Mouse (Mus musculus) adrenal gland, adult (tissue): ENCODE data around the gene Frat1.
A peak's percentile ranks its signal among the peaks of the same experiment; 100 is the strongest.

Experiments used
- DNase-seq, 2 experiments: peaks; one replicate each; pipeline ENCODE4 v3.0.0; 2022 to 2023; ENCODE audit warnings: low spot score in 1 of 2; ENCODE audit not compliant: inconsistent age in 2 of 2

Frat1 gene

DNA sequence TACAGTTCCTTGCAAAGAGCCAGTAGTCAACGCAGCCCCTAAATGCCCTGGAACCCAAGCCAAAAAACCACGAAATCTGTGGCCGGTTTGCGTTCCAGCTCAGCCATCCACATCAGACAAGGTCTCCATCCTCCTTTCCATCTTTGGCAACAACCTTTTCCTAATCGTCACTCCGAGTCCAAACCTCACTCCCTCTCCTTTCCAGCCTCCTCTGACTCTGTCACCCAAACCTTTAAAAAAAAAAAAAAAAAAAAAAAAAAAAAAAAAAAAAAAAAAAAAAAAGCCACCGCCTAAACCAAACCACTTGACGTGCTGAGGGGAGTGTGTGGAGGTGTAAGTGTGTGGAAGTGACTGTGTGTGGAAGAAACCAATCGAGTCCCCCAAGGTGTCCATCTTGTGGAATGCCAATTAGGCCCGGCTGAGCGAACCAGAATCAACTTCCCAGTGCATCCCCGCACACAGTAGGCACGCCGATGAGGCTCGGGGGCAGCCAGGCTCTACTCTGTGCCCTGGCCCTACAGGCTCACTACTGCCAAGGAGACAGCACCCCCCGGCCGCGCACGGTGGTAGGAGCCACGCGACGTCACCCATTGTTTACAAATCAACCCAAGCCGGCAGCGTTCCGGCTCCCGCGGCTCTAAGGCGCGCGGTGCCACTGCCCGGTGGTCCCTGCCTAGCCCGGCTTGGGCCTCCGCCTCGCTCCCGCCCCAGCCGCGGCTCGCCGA lies at the start of gene Frat1:
Frat1 (plus strand) TSS at position 590 of the 725 bp plus-strand sequence.
- peak; percentile 89 to 98 for DNase-seq

DNA sequence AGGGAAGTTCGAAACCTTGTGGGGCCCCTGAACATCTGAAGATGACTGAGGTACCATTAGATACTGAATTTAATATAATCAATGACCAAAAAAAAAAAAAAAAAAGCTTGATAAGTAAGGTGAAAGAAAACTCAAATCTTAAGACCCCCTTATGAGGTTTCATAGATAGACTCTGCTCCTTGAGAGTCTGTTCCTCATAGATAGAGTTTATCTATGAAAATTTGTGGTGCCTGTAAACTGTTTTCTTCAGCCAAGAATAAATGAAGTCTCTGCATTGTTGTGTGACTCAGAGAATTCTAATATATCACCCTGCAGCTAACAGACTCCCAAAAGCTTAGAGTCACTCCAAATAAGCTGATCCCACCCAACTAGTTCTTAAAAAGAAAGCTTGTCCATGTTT lies 42.9 kb upstream of the Frat1 start:
- DNase-seq: no peak

DNA sequence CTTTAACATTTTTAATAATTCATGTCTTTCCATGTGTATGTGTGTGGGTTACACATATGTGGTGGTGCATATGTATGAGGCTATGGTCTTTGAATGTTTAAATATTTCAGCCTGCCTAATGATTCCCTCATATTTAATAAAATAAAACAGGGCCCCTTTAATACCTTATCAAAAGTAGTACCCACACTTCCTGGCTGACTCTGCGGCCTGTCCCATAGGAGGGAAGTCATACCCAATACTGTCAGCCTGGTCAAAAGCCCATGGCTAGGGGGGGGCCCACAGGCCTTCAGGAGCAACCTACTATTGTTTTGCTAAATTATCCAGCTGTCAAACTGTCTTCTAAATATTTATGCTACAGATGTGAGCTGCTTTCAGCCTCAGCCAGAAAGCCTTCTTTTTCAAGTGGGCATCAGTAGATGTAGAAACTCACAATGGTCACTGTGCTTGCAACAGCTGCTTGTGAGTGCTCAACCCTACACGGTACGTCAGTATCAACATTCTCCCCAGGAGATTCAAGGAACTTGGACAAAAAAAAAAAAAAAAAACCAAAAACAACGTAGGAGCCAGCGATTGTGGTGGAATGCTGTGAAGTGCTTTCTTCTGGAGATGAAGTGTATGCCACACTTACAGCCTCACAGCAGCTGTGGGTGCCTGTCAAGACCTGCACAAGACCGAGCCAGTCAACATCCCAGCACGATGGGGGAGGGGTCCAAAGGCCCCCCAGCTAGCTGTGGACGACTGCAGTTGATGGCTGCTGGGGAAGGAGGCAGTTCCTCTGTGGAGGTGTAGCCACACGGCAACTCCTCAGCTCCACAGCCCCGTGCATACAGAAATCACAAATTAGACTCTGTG lies 40.4 kb upstream of the Frat1 start:
- no peak for DNase-seq

DNA sequence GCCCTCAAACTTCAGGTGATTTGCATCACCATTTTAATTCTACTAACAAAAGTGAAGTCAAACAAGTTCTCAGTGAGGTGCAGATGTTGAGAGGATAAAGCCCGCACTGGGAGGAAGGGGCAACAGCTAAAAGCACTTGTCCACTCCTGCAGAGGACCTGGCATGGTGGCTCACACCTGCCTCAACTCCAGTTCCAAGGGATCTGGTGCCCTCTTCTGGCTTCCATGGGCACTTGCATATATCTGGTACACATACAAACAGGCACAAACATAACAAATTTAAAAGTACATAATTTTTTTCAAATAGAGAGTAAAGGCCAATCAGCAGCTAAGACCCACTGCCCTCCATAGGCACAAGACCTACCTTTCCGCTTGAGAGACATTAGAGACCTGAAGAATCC lies 38.4 kb upstream of the Frat1 start:
- no peak for DNase-seq

DNA sequence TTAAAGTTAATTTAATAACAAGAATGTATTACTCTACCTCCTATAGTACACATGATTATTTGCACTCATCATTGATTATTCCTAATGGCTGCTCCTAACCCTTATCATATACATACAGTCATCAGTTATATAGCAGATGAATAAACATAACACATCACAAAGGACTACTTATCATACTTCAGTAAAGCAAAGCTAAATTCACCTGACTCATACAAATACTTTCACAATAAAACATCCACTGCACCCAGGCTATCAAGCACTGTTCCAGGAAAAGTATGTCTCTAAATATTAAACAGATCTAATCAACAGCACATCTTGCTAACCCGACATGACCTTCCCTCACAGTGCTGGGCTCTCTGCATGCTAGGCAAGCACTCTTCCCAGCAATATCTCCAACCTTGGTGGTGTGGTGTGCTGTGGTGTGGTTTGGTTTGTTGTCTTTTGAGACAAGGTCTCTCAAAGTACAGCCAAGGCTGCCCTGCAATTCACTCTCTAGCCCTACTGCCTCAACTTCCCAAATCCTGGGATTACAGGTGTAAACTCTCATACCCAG lies 36.8 kb upstream of the Frat1 start:
- DNase-seq: no peak

DNA sequence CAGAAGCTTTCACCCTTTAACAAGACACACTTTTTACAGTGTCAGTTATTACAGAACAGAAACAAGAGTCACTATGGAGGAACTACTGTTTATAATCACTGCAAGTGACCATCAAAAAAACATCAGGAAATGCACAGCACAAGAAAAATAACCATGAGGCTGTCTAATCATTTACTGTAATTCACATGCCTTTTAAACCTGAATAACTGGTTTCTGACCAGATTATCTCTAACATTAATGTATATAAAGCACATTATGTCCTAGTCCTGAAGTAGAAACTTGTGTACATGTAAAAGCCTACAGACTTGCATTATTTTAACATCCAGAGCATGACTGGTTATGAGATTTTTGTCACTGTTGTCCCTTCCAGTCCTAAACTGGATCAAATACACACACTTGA lies 35.8 kb upstream of the Frat1 start:
- DNase-seq: no peak

DNA sequence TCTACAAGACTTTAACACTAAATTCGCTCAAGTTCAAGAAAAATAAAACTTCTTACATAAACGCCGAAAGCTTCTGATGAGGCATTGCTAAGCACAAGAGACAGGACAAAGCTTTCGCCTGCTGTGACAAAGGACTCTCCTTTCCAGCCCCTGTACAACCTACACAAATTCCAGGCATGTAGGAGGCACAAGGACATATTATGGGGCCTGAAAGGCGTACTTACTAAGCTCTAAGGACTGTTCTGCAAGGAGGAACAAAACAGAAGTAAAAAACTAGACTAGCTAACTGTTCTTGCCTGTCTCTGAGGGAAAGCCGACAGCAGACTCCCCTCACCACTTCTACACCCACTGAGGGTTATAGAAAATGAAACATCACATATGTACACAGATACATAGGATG lies 34.9 kb upstream of the Frat1 start:
- DNase-seq: no peak

DNA sequence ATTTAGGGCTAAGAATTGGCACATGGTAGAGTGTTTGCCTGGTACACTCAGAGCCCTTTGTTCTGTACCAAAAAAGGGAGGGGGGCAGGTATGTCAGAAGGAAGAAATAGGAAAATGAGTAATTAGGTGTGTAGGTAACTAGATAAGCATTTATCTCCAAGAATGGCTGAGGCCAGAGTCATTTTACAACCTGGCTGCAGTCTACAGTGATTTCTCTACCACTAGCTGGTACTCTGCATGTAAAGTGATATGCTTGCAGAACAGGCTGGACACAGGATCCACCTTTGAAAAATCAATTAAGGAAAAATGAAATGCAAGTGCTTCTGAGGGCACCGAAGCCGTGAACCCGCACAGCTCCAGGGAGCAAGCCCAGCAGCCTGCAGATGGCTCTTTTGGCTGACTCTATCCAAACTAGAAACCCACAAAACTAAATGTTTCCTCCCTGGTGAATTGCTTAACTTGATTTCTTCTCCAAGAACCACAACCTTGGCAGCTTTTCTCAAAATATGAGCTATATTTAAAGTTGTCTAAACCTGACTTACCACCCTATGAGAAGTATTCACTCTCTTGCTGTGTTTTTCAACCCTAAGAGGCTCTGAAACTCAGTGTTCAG lies 33.5 kb upstream of the Frat1 start:
- peak in 1 of 2 experiments; percentile 44 for DNase-seq

DNA sequence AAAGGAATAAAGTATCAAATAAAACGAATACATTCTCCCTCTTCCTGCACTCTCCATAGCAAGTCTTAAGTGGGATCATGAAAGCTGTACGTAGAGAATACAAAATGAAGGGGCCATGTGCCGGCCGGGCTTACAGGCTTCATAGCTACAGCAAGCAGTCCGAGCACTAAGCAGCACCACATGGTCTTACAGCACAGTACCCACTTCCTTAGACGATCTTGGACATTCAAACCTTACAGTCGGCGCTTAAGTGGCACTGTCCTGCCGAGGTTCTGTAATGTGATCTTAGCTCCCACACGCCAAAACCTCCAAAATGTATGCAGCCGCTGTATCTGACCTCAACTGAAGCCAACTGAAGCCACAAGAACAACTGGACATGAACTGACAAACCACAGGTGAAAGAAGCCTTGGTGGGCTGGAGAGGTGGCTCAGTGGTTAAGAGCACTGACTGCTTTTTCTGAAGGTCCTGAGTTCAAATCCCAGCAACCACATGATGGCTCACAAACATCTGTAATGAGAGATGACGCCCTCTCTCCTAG lies 32.9 kb upstream of the Frat1 start:
- DNase-seq: no peak

DNA sequence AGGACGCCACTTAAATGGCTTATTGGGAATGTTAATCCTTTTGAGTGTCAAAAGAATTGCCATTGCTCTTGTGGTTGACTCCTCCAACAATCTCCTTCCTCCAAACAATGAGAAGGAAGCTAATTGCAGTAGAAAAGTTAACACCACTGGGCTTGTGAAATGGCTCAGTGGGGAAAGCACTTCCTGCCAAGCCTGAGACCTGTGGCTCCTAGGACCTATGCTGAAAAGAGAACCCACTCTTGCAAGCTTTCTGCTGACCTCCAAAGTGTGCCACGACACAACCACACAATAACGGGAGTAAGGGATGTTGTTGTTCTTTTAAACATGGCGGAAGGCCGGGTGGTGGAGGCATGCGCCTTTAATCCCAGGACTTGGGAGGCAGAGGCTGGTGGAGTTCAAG lies 32.2 kb upstream of the Frat1 start:
- DNase-seq: no peak

DNA sequence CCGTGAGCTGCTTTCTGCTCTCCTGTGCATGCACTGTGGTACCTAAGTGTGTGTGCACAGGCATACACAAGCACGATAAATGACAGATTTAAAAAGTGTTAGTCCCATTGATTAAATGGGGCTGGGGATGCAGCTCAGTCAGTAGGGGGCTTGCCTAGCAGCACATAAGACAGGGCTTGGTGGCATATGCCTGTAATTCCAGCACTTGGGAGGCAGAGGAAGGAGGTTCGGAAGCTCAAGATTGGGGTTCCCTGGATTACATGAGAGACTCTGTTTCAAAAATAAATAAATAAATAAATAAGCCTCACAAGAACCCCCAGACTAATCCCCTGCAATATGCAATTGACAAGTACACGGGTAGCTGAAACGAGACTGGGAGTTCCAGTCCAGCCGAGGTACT lies 29.3 kb upstream of the Frat1 start:
- DNase-seq: no peak

DNA sequence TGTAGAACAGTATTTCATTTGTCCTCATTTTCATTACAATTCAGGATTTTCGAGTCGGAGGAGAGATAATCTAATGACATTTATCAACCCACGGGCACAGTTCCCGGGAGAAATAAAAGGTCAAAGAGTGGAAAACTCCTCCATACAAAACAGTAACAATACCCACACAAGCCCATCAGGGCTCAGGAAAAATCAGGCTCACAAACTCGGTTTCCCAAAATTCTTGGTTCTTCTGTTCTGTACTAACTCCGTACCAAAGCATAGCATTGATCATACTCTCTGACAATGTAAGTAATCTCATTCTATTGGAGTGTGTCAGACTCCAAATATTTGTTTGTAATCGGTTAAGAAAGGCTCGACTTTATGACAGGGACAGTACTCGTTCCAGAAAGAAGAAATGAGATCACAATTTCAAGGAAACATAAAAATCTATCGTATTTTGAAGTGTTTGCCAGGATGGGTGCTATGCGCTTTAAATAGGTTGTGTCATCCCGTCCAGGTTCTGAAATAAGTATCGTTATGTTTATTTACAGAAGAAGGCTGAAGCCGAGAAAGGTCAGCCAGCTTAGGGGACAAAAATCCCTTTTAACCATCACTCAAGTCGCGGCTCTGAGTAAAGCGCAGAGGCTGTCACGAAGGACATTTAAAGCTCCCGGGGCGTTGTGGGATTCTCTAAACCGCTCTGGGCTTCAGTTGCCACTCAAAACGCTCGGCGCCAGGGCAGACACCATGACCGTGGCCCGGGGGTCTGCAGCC lies 28.6 kb upstream of the Frat1 start:
- DNase-seq: peak in 1 of 2 experiments; percentile 79

DNA sequence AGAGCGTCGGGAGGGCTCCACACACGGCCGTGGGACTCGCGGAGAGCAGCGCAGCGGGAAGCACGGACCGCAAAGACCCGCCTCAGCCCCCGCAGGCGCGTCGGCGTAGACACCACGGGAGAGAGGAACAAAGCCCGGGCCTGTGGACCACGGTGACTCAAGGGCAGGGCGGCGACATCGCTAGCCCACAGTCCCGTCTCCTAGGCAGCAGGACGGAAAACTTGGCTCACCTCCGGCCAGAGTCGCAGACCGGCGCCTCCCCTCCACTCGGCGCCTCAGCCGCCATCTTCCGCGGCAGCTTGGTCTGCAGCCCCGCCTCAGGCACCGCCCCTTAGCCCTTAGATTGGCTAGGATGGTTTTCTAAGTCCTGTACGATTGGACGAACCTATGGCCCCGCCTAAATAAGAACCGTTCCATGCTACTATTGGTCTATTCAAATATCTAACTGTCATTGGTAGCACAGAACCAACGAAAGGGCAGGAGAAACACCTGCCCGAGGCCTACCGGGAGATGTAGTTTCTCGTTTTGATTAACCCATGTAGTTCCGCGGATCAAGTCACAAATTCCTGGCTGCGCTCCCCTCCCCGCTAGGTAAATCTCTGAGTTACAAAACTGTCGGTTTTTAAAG lies 27.9 kb upstream of the Frat1 start, which contains the start of gene Arhgap19:
Arhgap19 (minus strand) TSS at position 306 of the 628 bp plus-strand sequence.
- DNase-seq: peak; percentile 93 to 97

DNA sequence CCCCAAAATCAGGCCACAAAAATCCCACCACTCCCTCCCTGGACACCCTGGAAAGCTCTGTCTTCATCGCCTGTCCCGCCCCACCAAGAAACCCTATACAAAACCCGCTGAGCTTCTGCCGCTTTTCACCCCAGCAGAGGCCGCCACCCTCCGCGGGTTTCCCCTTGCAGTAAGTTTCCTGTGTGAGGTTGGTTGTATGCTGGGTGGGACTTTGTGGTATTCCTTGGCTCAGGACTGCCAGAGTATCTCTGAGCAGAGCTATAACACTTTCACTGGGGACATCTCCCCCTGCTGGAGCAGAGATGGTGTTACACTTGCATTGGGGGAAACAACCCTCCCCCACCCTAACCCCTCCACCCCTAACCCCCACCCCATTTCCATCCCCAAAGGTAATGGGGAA lies 26.4 kb upstream of the Frat1 start:
- no peak for DNase-seq

DNA sequence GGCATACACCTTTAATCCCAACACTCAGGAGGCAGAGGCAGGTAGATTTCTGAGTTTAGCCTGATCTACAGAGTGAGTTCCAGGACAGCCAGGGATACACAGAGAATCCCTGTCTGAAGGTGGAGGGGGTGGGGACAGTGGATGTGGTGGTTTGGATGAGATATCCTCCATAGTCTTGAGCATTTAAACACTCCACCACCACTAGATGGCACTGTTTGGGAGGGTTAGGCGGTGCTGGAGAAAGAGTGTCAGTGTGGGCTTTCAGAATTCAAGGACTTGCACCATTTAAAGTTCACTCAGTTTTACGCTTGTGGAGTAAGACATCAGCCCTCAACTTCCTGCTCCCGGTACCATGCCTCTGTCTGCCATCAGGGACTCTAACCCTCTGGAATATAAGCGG lies 23.9 kb upstream of the Frat1 start:
- no peak for DNase-seq

DNA sequence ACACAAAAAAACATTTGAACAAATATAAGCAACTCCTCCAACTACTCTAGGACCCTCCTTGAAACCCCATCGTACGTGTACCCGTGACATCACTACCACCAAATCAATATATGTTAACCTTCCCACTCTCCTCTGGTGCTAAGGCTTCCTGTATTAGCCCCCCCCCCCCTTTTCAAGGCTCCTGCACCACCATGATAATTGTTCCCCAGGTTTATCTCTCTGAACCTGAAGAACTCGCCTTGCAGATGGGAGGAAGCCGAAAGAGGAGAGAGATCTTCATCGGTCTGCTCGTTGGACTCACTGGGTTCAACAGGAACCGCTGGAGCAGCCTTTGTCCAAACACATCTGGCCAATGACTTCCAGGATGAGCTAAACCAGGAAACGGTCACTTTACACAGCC lies 22.3 kb upstream of the Frat1 start:
- DNase-seq: no peak

DNA sequence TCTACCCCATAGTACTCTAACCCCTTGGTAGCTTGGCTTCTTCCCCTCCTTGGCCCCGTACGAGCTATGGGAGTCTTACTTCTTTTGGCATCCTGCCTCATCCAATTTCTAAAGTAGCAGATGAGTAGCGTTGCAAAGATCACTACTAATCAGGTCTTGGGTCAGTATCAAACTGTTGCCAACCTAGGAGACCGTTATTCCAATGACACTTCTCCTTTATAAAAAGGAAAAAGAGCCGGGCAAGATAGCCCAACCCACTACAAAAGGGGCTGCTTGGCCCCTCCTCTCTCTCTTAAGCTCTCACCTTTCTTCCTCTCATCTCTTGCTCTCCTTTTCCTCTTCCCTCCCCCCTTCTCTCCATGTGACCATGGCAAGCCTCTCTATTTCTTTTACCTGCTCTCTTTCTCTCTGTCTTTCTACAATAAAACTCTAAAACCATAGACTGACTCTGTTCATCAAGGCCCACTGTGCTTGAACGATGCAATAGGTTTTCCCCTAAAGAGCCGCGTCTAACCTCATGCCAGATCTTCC lies 21.6 kb upstream of the Frat1 start:
- no peak for DNase-seq

DNA sequence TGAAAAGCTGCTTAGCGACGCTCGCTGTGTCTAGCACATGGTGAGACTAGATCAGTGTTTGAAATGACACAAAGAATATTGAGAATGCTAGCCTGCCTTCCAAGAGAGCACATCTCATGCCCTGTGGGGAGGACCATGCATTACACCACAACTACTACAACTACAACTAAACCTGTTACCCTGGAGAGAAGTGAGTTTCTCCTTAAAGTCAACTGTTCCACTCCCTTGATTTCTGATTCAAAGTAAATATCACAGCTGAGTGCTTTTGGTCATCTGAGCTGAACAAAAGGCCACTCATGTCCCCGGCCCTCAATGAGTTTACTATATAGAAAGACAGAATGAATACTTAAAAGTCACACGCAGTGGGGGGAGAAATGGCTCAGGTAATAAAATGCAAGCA lies 19.7 kb upstream of the Frat1 start:
- no peak for DNase-seq

DNA sequence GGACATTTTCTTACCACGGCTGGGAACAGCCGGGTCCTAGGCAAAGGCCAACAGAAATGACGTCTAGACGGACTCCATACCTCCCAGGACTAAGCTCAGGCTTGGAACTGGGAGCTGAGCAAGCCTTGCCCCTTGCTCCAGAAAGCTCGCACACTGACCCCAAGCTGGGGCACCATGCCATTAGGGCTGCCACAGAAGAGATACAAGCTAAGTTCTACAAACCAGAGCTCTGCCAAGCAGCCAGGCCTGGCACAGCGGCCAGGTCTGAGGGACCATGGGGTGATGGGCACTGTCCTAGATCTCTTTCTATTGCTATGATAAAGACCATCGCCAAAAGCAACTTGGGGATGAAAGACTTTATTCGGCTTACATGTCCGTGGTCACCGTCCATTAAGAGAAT lies 17.2 kb upstream of the Frat1 start:
- DNase-seq: peak in 1 of 2 experiments; percentile 61

DNA sequence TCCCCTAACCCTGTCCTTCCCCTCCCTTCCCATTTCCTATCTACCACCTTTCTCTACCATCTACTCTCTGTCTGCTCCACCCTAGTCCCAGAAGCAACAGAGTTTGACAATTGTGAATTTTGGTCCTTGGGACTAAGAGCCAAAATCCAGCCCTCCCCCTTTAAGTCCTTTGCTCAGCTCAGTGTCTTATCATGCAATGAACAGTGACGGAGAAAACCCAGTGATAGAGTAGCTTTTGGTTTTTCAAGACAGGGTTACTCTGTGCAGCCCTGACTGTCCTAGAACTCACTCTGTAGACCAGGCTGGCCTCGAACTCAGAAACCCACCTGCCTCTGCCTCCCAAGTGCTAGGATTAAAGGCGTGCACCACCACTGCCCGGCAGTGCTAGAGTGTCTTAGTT lies 16.4 kb upstream of the Frat1 start:
- no peak for DNase-seq
